Mouse (Mus musculus): ENCODE measurements around the gene Lrfn4. TPM values are rescaled to one million over a fixed set of nuclear protein-coding genes. Genes with fewer than 3 reads are reported as not detected.

Gene Lrfn4
- polyA plus RNA-seq, 1 experiment: 13.5 TPM

DNA sequence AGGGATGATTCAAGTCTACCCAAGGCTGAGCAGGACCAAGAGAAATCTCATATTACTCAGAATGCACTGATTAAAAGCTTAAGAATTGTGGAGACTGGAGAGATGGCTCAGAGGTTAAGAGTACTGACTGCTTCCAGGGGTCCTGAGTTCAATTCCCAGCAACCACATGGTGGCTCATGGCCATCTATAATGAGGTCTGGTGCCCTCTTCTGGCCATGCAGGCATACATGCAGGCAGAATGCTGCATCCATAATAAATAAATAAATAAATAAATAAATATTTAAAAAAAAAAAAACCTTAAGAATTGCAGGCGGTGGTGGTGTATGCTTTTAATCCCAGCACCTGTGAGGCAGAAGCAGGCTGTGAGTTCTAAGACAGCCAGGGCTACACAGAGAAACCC is 42.2 kb downstream of the Lrfn4 start:
- H3K9ac ChIP-seq (ENCODE audit: low read depth, poor library complexity, severe bottlenecking): no peak overlapping the region
- H3K27me3 ChIP-seq (ENCODE audit: control insufficient read depth, insufficient read depth, low read length, poor library complexity, severe bottlenecking): no peaks in the 10 kb centered on the region
- no peak for TF ChIP-seq POLR2A (IDR thresholded peaks at IDR 0.05; ENCODE audit: insufficient read depth, low read length)
- TF ChIP-seq CTCF (IDR thresholded peaks at IDR 0.05; ENCODE audit: low read depth, low read length): peak; percentile 34
- H3K27ac ChIP-seq (ENCODE audit: insufficient read depth, low read length): no peak overlapping the region
- no peaks in the 10 kb centered on the region for H3K36me3 ChIP-seq (ENCODE audit: control insufficient read depth, insufficient read depth, low read length, poor library complexity, severe bottlenecking)
- no peaks in the 10 kb centered on the region for H3K9me3 ChIP-seq (replicated peaks; ENCODE audit: control insufficient read depth, insufficient read depth, low read length, poor library complexity, severe bottlenecking)
- H3K4me1 ChIP-seq (ENCODE audit: control insufficient read depth, insufficient read depth, low read length): no peaks in the 10 kb centered on the region
- no peak overlapping the region for H3K4me3 ChIP-seq (ENCODE audit: low read depth, low read length)

DNA sequence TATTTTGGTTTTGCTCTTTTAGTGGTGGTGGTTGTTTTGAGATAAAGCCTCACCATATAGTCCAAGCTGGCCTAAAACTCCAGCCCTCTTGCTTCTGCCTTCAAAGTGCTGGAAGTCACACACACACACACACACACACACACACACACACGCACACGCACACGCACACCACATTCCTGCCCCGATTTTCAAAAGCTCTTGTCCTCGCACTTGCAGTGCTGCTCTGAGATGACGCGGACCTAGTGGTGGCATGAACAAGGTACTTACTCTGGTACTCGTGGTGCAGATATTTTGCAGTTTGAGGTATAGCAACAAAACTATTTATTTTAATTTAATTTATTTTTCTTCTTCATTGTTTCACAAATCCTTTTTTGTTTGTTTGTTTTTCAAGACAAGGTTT is 43.0 kb downstream of the Lrfn4 start:
- Histone ChIP-seq H3K27ac (ENCODE audit: insufficient read depth, low read length) (no peak overlapping the region), H3K4me1 (ENCODE audit: control insufficient read depth, insufficient read depth, low read length) (no peaks in the 10 kb centered on the region), H3K9ac (ENCODE audit: low read depth, poor library complexity, severe bottlenecking) (no peak overlapping the region), H3K9me3 (replicated peaks; ENCODE audit: control insufficient read depth, insufficient read depth, low read length, poor library complexity, severe bottlenecking) (no peaks in the 10 kb centered on the region), H3K36me3 (ENCODE audit: control insufficient read depth, insufficient read depth, low read length, poor library complexity, severe bottlenecking) (no peaks in the 10 kb centered on the region), H3K27me3 (ENCODE audit: control insufficient read depth, insufficient read depth, low read length, poor library complexity, severe bottlenecking) (no peaks in the 10 kb centered on the region), H3K4me3 (ENCODE audit: low read depth, low read length) (no peak overlapping the region)
- TF ChIP-seq EP300 (IDR thresholded peaks at IDR 0.05; ENCODE audit: insufficient read depth, low read depth, low read length): no peak
- TF ChIP-seq CTCF (IDR thresholded peaks at IDR 0.05; ENCODE audit: low read depth, low read length): no peak
- no peak for TF ChIP-seq POLR2A (IDR thresholded peaks at IDR 0.05; ENCODE audit: insufficient read depth, low read length)

DNA sequence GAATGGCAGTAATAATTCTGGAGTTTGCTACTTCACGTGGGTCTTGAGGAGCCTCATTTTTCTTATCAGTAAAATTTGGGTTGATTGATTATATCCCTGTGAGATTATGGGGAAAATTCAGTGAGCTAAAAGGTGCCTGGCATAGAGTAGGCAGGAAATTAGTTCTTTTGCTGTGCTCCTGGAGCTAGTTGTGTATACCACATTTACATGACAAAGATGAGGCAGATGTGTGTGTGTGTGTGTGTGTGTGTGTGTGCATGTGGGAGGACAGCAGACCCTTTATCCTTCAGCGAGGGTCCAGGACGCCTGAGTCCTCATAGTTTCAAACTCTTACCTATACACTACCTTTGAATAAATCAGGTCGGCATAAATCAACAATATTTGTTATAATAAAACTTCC is 43.4 kb downstream of the Lrfn4 start:
- Histone ChIP-seq H3K27ac (ENCODE audit: insufficient read depth, low read length) (no peak overlapping the region), H3K4me1 (ENCODE audit: control insufficient read depth, insufficient read depth, low read length) (no peaks in the 10 kb centered on the region), H3K9me3 (replicated peaks; ENCODE audit: control insufficient read depth, insufficient read depth, low read length, poor library complexity, severe bottlenecking) (no peaks in the 10 kb centered on the region), H3K9ac (ENCODE audit: low read depth, poor library complexity, severe bottlenecking) (no peak overlapping the region), H3K36me3 (ENCODE audit: control insufficient read depth, insufficient read depth, low read length, poor library complexity, severe bottlenecking) (no peaks in the 10 kb centered on the region), H3K27me3 (ENCODE audit: control insufficient read depth, insufficient read depth, low read length, poor library complexity, severe bottlenecking) (no peaks in the 10 kb centered on the region), H3K4me3 (ENCODE audit: low read depth, low read length) (no peak overlapping the region)
- TF ChIP-seq CTCF (IDR thresholded peaks at IDR 0.05; ENCODE audit: low read depth, low read length) (no peak), POLR2A (IDR thresholded peaks at IDR 0.05; ENCODE audit: insufficient read depth, low read length) (no peak), EP300 (IDR thresholded peaks at IDR 0.05; ENCODE audit: insufficient read depth, low read depth, low read length) (no peak)

DNA sequence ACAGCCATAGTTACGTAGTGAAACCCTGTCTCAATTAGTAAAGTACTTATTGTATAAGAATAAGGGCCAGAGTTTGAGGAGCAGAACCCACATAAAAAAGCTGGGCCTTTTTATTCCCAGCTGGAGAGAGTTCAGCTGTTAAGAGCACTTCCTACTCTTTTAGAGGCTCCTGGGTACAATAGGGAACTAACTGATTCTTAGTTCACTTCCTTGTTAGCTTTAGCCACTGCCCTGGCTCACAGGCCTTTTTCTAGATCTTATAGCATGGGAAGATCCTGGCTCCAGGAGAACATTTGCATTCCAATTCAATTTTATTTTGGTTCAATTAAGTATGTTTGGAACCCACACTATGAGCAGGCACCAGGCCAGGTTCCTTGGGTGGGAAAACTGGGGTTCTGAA is 43.8 kb downstream of the Lrfn4 start:
- no peak overlapping the region for H3K27ac ChIP-seq (ENCODE audit: insufficient read depth, low read length)
- no peaks in the 10 kb centered on the region for H3K9me3 ChIP-seq (replicated peaks; ENCODE audit: control insufficient read depth, insufficient read depth, low read length, poor library complexity, severe bottlenecking)
- H3K27me3 ChIP-seq (ENCODE audit: control insufficient read depth, insufficient read depth, low read length, poor library complexity, severe bottlenecking): no peaks in the 10 kb centered on the region
- H3K4me1 ChIP-seq (ENCODE audit: control insufficient read depth, insufficient read depth, low read length): no peaks in the 10 kb centered on the region
- no peak for TF ChIP-seq EP300 (IDR thresholded peaks at IDR 0.05; ENCODE audit: insufficient read depth, low read depth, low read length)
- no peak for TF ChIP-seq CTCF (IDR thresholded peaks at IDR 0.05; ENCODE audit: low read depth, low read length)
- TF ChIP-seq POLR2A (IDR thresholded peaks at IDR 0.05; ENCODE audit: insufficient read depth, low read length): no peak
- H3K36me3 ChIP-seq (ENCODE audit: control insufficient read depth, insufficient read depth, low read length, poor library complexity, severe bottlenecking): no peaks in the 10 kb centered on the region
- H3K9ac ChIP-seq (ENCODE audit: low read depth, poor library complexity, severe bottlenecking): no peak overlapping the region
- H3K4me3 ChIP-seq (ENCODE audit: low read depth, low read length): no peak overlapping the region

DNA sequence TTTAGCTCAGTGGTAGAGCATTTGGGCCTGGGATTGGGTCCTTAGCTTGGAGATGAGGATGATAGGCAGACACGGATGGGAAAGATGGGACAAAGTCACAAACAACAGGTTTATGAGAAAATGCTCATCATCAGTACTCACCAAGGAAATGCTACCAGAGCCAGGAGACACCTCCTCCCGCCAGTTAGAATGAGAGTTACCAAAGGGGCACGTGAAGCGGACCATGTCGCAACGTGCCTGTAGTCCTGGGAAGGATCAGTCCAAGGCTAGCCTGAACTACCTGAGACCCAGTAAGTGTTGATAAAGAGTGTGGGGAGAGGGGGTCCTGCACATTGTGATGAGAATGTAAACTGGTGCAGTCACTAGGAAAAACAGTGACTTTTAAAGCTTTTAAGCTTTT is 44.7 kb downstream of the Lrfn4 start:
- no peak for TF ChIP-seq EP300 (IDR thresholded peaks at IDR 0.05; ENCODE audit: insufficient read depth, low read depth, low read length)
- no peak for TF ChIP-seq CTCF (IDR thresholded peaks at IDR 0.05; ENCODE audit: low read depth, low read length)
- H3K27me3 ChIP-seq (ENCODE audit: control insufficient read depth, insufficient read depth, low read length, poor library complexity, severe bottlenecking): no peaks in the 10 kb centered on the region
- no peaks in the 10 kb centered on the region for H3K36me3 ChIP-seq (ENCODE audit: control insufficient read depth, insufficient read depth, low read length, poor library complexity, severe bottlenecking)
- H3K9ac ChIP-seq (ENCODE audit: low read depth, poor library complexity, severe bottlenecking): no peak overlapping the region
- H3K9me3 ChIP-seq (replicated peaks; ENCODE audit: control insufficient read depth, insufficient read depth, low read length, poor library complexity, severe bottlenecking): no peaks in the 10 kb centered on the region
- no peaks in the 10 kb centered on the region for H3K4me1 ChIP-seq (ENCODE audit: control insufficient read depth, insufficient read depth, low read length)
- H3K4me3 ChIP-seq (ENCODE audit: low read depth, low read length): no peak overlapping the region
- H3K27ac ChIP-seq (ENCODE audit: insufficient read depth, low read length): no peak overlapping the region

DNA sequence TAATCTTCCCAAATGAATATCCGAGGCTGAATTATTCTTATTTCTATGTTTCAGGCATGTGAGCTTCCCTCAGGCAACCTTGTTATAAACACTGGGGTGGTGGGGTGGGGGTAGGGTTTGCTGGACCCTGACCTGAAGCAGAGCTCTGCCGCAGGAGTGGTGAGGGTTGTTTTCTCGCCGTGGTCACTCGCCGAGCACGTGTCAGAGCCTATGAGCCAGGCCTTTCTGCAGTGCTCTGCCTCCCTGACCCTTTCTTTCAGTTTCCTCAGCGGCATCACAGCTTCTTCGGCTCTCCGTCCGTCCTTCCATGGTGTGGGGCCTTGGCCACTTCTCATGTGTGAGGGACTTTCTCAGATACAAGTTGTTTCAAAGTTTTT is 45.2 kb downstream of the Lrfn4 start:
- H3K4me3 ChIP-seq (ENCODE audit: low read depth, low read length): no peak overlapping the region
- H3K27ac ChIP-seq (ENCODE audit: insufficient read depth, low read length): no peak overlapping the region
- no peaks in the 10 kb centered on the region for H3K9me3 ChIP-seq (replicated peaks; ENCODE audit: control insufficient read depth, insufficient read depth, low read length, poor library complexity, severe bottlenecking)
- TF ChIP-seq EP300 (IDR thresholded peaks at IDR 0.05; ENCODE audit: insufficient read depth, low read depth, low read length): no peak
- no peak for TF ChIP-seq POLR2A (IDR thresholded peaks at IDR 0.05; ENCODE audit: insufficient read depth, low read length)
- no peak for TF ChIP-seq CTCF (IDR thresholded peaks at IDR 0.05; ENCODE audit: low read depth, low read length)
- H3K27me3 ChIP-seq (ENCODE audit: control insufficient read depth, insufficient read depth, low read length, poor library complexity, severe bottlenecking): no peaks in the 10 kb centered on the region
- no peak overlapping the region for H3K9ac ChIP-seq (ENCODE audit: low read depth, poor library complexity, severe bottlenecking)
- no peaks in the 10 kb centered on the region for H3K36me3 ChIP-seq (ENCODE audit: control insufficient read depth, insufficient read depth, low read length, poor library complexity, severe bottlenecking)
- no peaks in the 10 kb centered on the region for H3K4me1 ChIP-seq (ENCODE audit: control insufficient read depth, insufficient read depth, low read length)
